Mouse (Mus musculus) splenic B cell, adult 2 months (primary cell): ENCODE data around the gene Selenow.

Experiments used
- DNase-seq: peaks from one replicate; pipeline ENCODE4 v3.0.0-alpha.2; 2011; ENCODE audit warnings: low read depth, low spot score
- H3K27me3 ChIP-seq: 2 replicates; pipeline ENCODE4 v1.6.1; 2012; ENCODE audit warnings: mild to moderate bottlenecking, low read length, moderate library complexity, mixed read lengths; ENCODE audit not compliant: control insufficient read depth, poor library complexity, insufficient read depth, severe bottlenecking
- H3K36me3 ChIP-seq: 2 replicates; pipeline ENCODE4 v1.6.1; 2012; ENCODE audit warnings: mild to moderate bottlenecking, low read length, moderate library complexity, mixed read lengths; ENCODE audit not compliant: control insufficient read depth, poor library complexity, insufficient read depth, severe bottlenecking

Gene Selenow

DNA sequence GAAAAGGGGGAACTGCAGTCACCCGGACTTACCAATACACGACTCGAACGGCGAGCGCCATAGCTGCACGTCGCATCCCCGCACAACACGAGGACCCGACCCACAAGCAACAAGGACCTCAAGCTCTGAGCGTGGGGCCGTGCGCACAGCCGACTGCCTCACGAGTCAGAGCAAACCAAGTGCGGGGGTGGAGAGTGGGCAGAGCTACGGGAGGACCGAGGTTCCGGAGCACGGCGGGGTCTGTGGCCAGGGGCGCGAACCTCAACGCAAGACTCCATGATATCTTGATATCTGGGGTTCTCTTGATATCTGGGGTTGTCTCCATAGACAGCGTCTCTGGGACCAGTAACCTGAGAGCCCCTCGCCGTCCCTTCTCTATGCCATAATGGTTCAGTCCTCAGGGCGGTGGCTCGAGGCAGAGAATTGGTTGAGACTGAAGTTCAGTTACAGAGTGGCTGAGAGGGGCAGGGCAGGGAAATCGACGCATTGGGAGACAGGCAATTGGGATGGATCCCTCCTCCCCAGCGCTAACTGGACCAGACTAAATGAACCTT, at the start of gene Selenow:
Gene Selenow (minus strand): TSS at position 183 of the 554 bp plus-strand sequence.
- DNase-seq: peak; percentile 95
- H3K36me3 ChIP-seq: peaks cover 2% of the 10 kb centered on the region; the same call in 1 of the 2 replicates
- H3K27me3 ChIP-seq: no peaks in the 10 kb centered on the region

GRCm38 (mm10) chr7:15969674-15970073, 47.5 kb upstream of the Selenow start:
- DNase-seq: peak; percentile 41
- Histone ChIP-seq H3K36me3 (peaks cover 10% of the 10 kb centered on the region), H3K27me3 (no peaks in the 10 kb centered on the region)

DNA sequence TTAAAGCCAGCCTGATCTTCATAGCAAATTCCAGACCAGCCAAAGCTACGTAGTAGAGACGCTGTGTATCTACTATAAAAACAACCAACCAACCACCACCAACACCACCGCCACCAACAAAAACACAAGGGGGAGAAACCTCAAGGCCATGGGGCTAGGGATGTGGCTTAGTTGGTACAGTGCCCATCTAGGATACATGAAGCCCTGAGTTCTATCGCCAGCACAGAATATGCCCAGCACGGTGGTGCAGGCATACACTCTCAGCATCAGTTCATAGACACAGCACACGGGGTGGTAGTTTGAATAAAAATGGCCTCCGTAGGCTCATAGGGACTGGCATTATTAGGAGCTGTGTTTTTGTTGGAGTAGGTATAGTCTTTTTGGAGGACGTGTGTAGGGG, 46.1 kb upstream of the Selenow start:
- peaks cover 5% of the 10 kb centered on the region; the same call in 1 of the 2 replicates for H3K36me3 ChIP-seq
- no peak for DNase-seq
- H3K27me3 ChIP-seq: no peaks in the 10 kb centered on the region

DNA sequence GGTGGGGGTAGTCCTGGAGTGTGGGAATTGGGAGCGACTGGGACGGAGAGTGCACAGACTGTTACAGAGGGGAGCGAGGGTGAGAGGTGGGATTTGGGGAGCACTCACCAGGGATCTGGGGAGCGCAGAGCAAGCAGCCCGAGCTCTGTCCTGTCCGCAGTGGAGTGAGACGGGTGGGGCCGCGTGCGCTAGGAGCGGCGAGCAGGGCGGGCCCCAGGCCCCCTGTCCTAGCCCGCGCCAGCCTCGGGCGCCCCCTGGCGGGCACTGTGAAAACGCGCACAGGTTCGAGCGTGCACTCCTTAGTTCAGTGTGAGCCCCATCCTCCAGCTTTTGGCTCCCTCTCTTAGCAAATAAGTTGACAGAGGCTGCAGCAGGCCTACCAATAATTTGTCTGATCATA, 45.1 kb upstream of the Selenow start, which contains the start of gene Ehd2:
Gene Ehd2 (minus strand): TSS at position 256 of the 400 bp plus-strand sequence.
- DNase-seq: peak; percentile 79
- Histone ChIP-seq H3K36me3 (peaks cover 2% of the 10 kb centered on the region; the same call in 1 of the 2 replicates), H3K27me3 (no peaks in the 10 kb centered on the region)

DNA sequence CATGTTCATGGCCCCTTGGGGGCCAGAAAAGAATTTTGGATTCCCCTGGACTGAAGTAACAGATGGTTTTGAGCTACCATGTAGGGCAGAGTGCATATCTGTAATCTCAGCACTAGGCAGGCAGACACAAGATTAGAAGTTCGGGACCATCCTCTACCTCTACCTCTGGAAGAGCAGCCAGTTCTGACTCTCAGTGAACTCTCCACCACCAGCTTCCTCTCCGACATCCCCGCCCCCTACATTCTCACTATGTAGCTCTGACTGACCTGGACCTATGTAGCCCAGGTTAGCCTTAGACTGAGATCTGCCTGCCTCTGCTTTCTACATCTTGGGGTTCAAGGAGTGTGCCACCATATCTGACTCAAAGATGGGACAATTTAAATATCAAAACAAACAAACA, 44.3 kb upstream of the Selenow start:
- no peaks in the 10 kb centered on the region for H3K27me3 ChIP-seq
- DNase-seq: no peak

DNA sequence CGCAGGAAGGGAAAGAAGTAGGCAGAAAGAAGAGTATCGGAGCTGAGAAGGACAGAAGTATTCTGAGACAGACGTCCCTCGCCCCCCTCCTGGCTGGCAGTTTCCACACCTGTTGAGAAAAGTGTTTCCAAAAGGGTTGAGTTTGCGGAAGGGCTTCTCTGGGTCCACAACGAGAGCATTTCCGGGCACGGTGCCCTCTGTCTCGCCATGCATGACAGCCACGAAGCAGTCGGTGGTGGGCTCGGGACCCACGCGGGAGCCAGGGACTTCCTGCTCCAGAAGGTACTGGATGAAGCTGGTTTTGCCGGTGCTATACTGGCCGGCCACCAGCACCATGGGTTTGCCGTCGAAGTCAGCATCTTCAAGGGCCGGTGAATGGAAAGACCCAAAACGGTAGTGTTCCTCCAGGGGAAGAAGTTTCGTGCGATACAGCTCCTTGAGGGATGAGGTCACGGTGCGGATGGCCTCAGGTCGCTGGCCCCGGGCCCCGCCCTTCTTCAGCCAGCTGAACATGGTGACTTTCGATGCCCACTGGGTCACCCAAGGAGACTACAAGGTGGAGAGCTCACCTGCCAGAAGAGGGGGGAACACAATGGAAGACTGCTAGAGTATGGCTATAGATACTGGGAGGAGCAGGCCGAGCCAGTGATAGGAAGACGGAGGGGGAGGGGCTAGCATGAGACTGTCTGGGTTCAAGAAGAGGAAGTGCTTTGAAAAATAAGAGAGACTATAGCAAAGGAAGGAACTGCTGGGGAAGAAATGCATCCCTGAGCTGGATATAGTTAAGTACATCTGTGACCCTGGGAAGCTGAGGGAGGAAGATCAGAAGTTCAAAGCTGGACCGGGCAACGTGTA, 41.8 kb upstream of the Selenow start:
- Histone ChIP-seq H3K27me3 (no peaks in the 10 kb centered on the region), H3K36me3 (no peaks in the 10 kb centered on the region)
- DNase-seq: peak; percentile 61

More for the DNA sequence above, 44.3 kb upstream of the Selenow start:
- no peaks in the 10 kb centered on the region for H3K36me3 ChIP-seq

GRCm38 (mm10) chr7:15962311-15963288, 40.4 kb upstream of the Selenow start:
- Histone ChIP-seq H3K36me3 (no peaks in the 10 kb centered on the region), H3K27me3 (no peaks in the 10 kb centered on the region)
- DNase-seq: no peak

DNA sequence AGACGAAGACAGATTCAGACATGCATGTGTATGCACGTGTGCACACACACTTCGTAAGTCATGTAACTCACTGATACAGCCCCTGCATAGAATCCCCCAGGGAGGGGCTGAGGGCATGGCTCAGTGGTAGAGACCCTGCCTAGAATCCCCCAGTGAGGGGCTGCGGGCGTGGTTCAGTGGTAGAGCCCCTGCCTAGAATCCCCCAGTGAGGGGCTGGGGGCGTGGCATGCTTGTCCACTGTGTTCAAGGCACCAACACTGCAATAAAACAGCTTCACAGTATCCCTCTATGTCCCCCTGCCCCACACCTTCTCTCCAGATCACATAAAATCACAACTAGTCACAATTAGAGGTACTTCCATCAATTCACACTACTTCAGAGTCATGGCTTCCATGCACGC, 39.6 kb upstream of the Selenow start:
- H3K36me3 ChIP-seq: peaks cover 1% of the 10 kb centered on the region
- DNase-seq: no peak
- no peaks in the 10 kb centered on the region for H3K27me3 ChIP-seq

- DNase-seq: no peak
- Histone ChIP-seq H3K36me3 (peaks cover 3% of the 10 kb centered on the region), H3K27me3 (no peaks in the 10 kb centered on the region)
Measured at GRCm38 (mm10) chr7:15961239-15961638, 39.0 kb upstream of the Selenow start.

GRCm38 (mm10) chr7:15960691-15961090, 38.5 kb upstream of the Selenow start:
- no peak for DNase-seq
- no peaks in the 10 kb centered on the region for H3K27me3 ChIP-seq
- peaks cover 3% of the 10 kb centered on the region for H3K36me3 ChIP-seq

DNA sequence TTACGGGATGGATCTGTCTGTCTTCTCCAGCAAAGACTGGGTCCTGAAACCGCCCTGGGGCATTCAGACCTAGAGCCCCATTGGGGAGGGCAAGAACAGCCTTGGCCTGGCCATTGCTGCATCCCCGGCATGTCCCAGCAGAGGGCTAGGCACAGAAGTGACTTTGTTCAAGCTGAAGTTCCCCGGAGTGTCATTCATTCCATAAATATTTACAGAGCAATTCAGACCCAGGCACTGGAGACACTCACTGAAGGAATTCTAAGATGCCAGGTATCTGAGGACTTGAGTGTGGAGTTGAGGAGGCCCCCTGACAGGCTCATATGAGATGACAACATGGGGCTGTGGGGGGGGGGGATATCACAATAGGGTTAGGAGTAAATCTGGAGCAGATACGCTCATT, 33.9 kb upstream of the Selenow start:
- Histone ChIP-seq H3K27me3 (no peaks in the 10 kb centered on the region), H3K36me3 (peaks cover 5% of the 10 kb centered on the region)
- no peak for DNase-seq

- H3K27me3 ChIP-seq: no peaks in the 10 kb centered on the region
- H3K36me3 ChIP-seq: peaks cover 5% of the 10 kb centered on the region
- DNase-seq: no peak
Measured at GRCm38 (mm10) chr7:15955509-15955908, 33.3 kb upstream of the Selenow start.

- peaks cover 5% of the 10 kb centered on the region for H3K36me3 ChIP-seq
- H3K27me3 ChIP-seq: no peaks in the 10 kb centered on the region
- DNase-seq: no peak
Measured at GRCm38 (mm10) chr7:15954978-15955443, 32.8 kb upstream of the Selenow start.

DNA sequence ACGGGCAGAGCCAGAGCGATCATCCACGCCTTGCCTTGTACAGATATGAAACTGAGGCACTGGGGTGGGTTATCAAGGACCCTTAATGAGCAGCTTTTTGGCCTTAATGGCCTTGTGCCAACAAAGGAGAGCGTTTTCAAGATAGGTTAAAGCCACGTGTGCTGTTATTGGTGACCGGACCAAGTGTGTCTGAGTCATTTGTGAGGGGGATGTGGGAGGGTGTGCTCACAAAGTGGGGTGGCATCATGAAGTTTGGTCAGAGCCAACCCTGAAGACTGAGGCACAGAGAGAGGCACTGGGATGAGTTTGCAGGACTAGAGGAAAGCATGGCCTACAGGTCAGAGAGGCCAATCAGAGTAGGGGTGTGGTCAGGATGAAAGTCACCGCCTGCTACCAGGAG, 32.2 kb upstream of the Selenow start:
- H3K27me3 ChIP-seq: no peaks in the 10 kb centered on the region
- DNase-seq: no peak
- peaks cover 5% of the 10 kb centered on the region for H3K36me3 ChIP-seq
